Comparison of ENCODE assay signal across 9 mouse cellular contexts in genomic region chr14:17005194-17006018, GRCm38 (mm10).
DNase-seq lines count a peak whose midpoint lies in the region; ATAC-seq lines count a peak whose summit lies in the region.
"Had no signal": no experiment of that assay in that cellular context is flagged by ENCODE, and none has a peak within 500 bp of the region (broad histone marks: within the 10 kb centered on the region; RNA-seq: fewer than 3 reads in every experiment).

No protein-coding gene starts in this region.

- no peak overlapping the region for H3K4me2 ChIP-seq in kidney, embryonic 15.5 days
- H3K4me2 ChIP-seq in lung, embryonic 15.5 days, result no peak overlapping the region
- no peak overlapping the region for H3K4me2 ChIP-seq in forebrain, embryonic 13.5 days

- no peaks in the 10 kb centered on the region for H3K4me1 ChIP-seq in kidney, embryonic 15.5 days
- H3K4me1 ChIP-seq in lung, embryonic 15.5 days, result peaks cover 11% of the 10 kb centered on the region
- no peaks in the 10 kb centered on the region for H3K4me1 ChIP-seq in forebrain, embryonic 13.5 days

- no peaks in the 10 kb centered on the region for H3K36me3 ChIP-seq in kidney, embryonic 15.5 days
- no peaks in the 10 kb centered on the region for H3K36me3 ChIP-seq in lung, embryonic 15.5 days
- H3K36me3 ChIP-seq in forebrain, embryonic 13.5 days (ENCODE audit: poor library complexity, severe bottlenecking), result no peaks in the 10 kb centered on the region

- no peaks in the 10 kb centered on the region for H3K27me3 ChIP-seq in kidney, embryonic 15.5 days
- no peaks in the 10 kb centered on the region for H3K27me3 ChIP-seq in lung, embryonic 15.5 days
- H3K27me3 ChIP-seq in forebrain, embryonic 13.5 days, result no peaks in the 10 kb centered on the region

- H3K27ac ChIP-seq in kidney, embryonic 15.5 days, result peak overlapping the region; percentile 51; the same call in 1 of the 2 replicates
- H3K27ac ChIP-seq in lung, embryonic 15.5 days, result peak overlapping the region; percentile 16; the same call in 1 of the 2 replicates
- no peak overlapping the region for H3K27ac ChIP-seq in forebrain, embryonic 13.5 days

- H3K4me3 ChIP-seq in kidney, embryonic 15.5 days (replicated peaks), result no peak overlapping the region
- H3K4me3 ChIP-seq in lung, embryonic 15.5 days, result no peak overlapping the region
- H3K4me3 ChIP-seq in forebrain, embryonic 13.5 days, result no peak overlapping the region

- no peak for DNase-seq in kidney, adult 18-20 months
- DNase-seq in adipocyte (ENCODE audit: low spot score) (peak; percentile 56), liver (no peak)
- DNase-seq in heart, adult 9 months (ENCODE audit: low spot score in 2 of 2), result peak; percentile 53 to 60
- no peak for DNase-seq in embryo, embryonic 10 days (ENCODE audit: low spot score)
- DNase-seq: embryo, embryonic 11 days had no signal

- no peaks in the 10 kb centered on the region for H3K9me3 ChIP-seq in kidney, embryonic 15.5 days (replicated peaks)
- H3K9me3 ChIP-seq in lung, embryonic 15.5 days, result no peaks in the 10 kb centered on the region
- H3K9me3 ChIP-seq in forebrain, embryonic 13.5 days (replicated peaks), result no peaks in the 10 kb centered on the region

- peak; percentile 86 for ATAC-seq in kidney, embryonic 15.5 days (replicated peaks; ENCODE audit: low FRiP score)
- peak; percentile 99 for ATAC-seq in lung, embryonic 15.5 days (ENCODE audit: borderline replicate concordance, extremely low read depth, low FRiP score, low TSS enrichment)
- no peak for ATAC-seq in forebrain, embryonic 13.5 days

- no peak overlapping the region for H3K9ac ChIP-seq in kidney, embryonic 15.5 days
- H3K9ac ChIP-seq in lung, embryonic 15.5 days, result no peak overlapping the region
- H3K9ac ChIP-seq in forebrain, embryonic 13.5 days, result no peak overlapping the region

- WGBS in kidney, embryonic 15.5 days, result 66% methylated on average over 8 of the region's 8 CpGs
- WGBS in lung, embryonic 15.5 days, result 65% methylated on average over 8 of the region's 8 CpGs
- WGBS in forebrain, embryonic 13.5 days, result 95% methylated on average over 8 of the region's 8 CpGs

Comparison
In these comparisons a context has a peak if more than half of its experiments do, and no peak if none do; other contexts are left out.
1. DNase-seq: peak in adipocyte (single experiment) and heart, adult 9 months (2 of 2); none in kidney, adult 18-20 months (single experiment), liver (single experiment) and embryo, embryonic 10 days (single experiment).